Mouse (Mus musculus) mature B cell (primary cell): Measurements from ENCODE around the gene Bcar3.

Source experiments
- in situ Hi-C: fragments of 300-500 bp; cut with MboI; formaldehyde crosslinking; loops from 2 replicates; pipeline ENCODE4 v1.14.3; 2019

Gene Bcar3

DNA sequence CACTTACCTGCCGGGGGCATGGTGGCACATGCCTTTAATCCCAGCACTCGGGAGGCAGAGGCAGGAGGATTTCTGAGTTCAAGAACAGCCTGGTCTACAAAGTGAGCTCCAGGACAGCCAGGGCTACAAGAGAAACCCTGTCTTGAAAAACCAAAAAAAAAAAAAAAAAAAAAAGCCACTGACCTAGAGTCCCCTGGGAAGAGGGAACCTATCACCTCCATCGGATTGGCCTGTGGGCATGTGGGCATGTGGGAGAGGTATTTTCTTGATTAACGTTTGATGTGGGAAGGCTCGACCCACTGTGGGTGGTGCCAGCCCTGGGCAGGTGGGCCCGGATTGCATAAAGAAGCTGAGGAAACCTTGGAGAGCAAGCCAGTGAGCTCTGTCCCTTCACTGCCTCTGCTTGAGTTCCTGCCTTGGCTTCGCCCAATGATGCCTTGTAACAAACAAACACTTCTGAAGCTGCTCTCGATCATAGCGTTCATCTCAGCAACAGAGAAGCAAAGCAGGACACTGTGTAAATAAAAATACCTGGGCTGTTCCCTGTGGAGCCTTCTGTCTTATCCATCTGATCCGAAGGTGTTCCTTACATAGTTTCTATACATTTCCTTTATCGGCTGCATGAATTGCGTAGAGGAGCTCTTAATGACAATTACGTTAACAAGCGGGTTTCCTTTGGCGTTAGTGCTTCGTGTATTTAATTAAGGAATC is 124.8 kb downstream of the Bcar3 start:
- in situ Hi-C loops = no loop called here

GRCm38 (mm10) chr3:122419610-122420409 is 125.9 kb downstream of the Bcar3 start:
- in situ Hi-C loops = no loop called here

DNA sequence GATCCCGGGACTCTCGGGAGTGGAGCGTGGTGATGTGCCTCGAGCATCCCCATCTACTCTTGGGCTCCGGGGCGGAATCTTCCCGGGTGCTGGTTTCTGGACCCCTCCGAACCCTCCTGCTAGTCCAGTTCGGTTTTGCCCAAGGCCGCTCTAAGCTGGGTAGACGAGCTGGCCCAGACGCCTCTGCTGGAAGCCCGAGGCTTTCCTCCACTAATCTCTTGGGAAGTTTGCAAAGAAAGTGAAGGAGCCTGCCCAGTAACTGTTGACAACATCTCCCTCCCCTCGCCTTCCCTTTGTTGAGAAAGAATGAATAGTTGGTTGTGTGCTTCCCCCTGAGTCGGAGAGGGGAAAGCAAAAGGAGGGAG is 126.5 kb downstream of the Bcar3 start:
- in situ Hi-C loops = no loop called here

GRCm38 (mm10) chr3:122421042-122421702 is 127.2 kb downstream of the Bcar3 start:
- in situ Hi-C loops = no loop called here

- in situ Hi-C loops = no loop called here
These were observed 127.9 kb downstream of the Bcar3 start for GRCm38 (mm10) chr3:122421802-122422201.

GRCm38 (mm10) chr3:122422276-122422675 is 128.3 kb downstream of the Bcar3 start:
- in situ Hi-C loops = no loop called here

- in situ Hi-C loops = no loop called here
These were observed 129.7 kb downstream of the Bcar3 start for GRCm38 (mm10) chr3:122423643-122424042.

DNA sequence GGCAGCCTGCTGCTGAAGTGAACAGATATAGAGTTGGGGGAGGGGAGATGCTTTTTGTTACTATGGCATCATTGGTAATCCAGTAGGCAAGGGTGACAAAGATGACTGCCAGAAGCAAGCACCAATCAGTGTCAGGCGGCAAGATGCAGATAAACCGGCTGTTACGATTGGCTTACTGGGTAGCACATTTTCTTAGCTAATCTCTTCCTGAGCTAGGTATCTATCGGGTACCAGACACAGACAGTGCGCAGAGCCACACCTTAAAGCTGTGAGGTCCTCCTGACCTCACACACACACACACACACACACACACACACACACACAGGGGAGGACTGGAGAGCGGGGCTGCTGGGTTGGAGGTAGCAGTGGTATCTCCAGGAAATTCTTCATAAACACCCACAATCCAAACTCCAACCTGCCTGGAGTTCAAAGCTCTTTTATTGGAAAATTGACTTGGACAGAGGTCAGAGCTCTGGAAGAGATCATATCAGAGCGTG is 134.4 kb downstream of the Bcar3 start:
- in situ Hi-C loops = no loop called here

- in situ Hi-C loops = no loop called here
These were observed 137.0 kb downstream of the Bcar3 start for GRCm38 (mm10) chr3:122430780-122431497.

GRCm38 (mm10) chr3:122432811-122433406 is 139.0 kb downstream of the Bcar3 start:
- in situ Hi-C loops = no loop called here

GRCm38 (mm10) chr3:122433975-122434626 is 140.2 kb downstream of the Bcar3 start:
- in situ Hi-C loops = no loop called here

DNA sequence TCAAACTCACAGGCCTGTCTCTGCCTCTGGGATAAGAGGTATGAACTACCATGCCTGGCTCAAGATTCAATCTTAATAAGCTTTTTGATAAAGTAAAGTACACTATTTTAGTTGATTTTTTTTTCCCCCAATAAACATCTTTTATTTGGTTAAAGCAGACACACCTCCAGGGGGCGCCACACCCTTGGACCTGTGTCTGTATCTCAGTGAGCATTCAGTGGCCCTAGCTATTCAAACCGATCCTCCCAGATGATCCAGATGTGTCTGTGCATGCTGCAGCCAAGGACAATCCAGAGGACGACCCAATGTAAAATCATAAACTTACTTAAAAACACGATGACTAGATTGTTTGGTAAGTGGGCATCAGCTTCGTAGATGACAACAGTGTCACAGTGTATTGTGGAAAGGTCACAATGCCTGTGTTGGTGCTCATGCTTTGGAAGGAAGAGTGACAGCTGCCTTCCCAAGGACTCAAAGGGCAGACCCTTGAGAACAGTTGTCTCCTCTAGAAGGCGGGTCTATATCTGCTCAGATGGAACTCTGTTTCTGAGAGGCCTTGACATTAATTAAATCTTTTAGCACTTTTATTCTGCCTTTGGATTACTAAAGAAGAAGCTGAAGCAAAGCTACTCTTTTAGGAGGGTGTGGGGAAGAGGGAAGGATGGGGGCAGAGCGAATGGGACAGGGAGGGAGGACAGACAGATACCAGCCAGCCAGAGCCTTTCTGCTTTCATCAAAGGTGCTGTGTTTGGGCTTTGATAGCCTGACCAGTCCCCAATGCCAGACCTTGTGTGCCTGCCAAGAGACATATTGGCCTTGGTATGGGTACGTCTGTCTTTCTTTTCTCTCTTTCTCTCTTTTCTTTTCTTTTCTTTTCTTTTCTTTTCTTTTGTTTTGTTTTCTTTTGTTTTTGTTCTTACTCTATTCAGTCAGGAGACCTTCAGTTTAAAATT is 141.3 kb downstream of the Bcar3 start:
- in situ Hi-C loops = no loop called here

DNA sequence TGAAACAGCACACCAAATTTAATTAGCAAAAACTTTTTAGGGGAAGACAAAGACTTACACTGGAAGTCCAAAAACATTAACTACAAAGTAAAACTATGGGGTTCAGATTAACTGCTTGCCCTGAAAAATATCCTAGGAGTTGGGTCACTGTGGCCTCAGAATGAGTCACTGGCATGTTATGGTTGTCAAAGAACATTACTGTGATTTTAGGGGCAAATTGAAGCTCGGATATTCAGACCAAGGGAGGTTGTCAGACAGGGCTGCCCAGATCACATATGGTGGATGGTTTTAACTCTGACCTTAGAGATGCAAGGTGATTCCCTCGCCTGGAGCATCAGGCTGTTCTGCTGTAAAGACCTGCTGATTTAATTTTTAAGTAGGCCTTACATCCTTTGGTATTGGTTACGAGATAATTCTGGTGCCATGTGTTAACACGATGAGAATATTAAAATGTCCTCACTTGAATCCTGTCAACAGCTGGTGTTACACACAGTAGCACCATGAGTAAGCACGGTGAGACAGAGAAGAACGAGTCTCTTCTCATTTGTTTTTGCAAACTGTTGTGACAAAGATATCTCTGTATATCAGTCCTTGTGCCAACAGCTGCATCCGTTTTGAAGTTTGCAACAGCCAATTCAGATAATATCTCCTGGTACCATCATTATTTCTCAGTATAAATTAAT is 144.3 kb downstream of the Bcar3 start:
- in situ Hi-C loops = no loop called here

DNA sequence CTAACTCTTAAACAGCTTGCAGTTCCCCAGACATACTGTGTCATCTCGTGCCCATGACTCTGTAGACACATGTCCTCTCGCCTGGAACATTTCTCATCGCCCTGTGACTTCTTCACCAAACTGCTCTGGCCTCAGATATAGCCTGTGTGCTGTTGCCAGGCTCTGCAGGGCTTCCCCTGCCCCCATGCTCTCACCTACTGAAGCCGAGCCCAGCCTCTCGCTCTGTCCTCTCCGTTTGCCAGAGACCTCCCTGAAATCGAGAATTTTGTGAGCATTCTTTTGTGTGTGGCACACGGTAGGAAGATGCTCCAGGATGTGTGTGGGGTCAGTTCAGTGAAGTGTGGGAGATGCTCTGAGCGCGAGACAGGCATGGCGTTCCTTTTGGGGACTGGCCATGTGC is 151.8 kb downstream of the Bcar3 start:
- in situ Hi-C loops = no loop called here

- in situ Hi-C loops = no loop called here
These were observed 152.7 kb downstream of the Bcar3 start for GRCm38 (mm10) chr3:122446678-122447077.

DNA sequence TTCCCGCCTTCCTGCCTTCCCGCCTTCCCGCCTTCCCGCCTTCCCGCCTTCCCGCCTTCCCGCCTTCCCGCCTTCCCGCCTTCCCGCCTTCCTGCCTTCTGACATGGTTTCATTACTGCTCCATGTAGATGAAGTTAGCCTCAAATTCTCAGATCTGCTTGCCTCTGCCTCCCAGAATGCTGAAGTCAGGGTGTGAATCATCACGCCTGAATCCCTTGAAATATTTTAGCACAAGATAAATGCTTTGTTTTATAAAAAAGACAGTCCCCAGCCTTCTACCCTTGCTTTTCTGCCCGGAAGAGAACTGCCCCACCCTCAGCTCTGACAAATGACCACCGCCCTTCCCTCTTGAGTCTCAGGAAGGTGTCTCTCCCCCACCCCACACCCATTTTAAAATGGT is 154.3 kb downstream of the Bcar3 start:
- in situ Hi-C loops = no loop called here

GRCm38 (mm10) chr3:122450041-122450440 is 156.1 kb downstream of the Bcar3 start:
- in situ Hi-C loops = no loop called here

DNA sequence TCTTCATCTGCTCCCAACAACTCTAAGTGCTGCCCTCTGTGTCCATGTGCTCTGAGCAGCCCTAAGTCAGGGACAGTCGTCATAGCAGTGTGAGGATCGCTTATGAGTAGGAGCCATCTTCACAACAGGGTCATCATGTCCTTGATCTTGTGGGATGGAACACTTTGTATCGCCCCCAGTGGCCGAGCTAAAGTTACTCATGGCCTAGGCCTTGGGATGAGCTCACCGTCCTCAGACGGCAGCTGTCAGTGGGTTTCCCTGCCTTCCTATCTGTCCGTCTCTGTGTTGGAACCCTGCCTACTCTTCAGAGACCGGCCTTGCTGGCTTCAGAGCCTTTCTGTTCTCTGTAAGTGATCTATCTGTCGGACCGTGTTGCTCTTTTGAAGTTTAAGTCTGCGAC is 159.9 kb downstream of the Bcar3 start:
- in situ Hi-C loops = no loop called here

DNA sequence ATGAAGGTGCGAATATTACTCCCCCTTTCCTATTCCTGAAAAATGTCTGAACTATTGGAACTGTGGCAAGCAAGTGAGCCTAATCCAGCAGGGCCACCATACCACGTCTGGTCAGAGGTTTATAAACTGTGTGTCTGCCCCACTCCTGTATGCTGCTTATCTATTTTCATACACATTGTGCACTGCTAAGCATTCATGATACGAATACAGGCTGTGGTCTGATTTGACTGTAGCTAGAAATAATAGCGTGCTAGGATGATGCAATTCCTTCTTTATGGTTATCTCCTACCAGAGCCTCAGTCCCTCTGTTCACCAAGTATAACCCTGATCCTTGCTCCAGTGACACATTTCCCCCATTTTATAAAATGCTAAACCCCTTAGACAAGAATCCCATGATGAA is 162.2 kb downstream of the Bcar3 start:
- in situ Hi-C loops = no loop called here
